Mouse (Mus musculus) brain, embryonic 14.5 days (tissue): ENCODE results near the gene Mob3c. TPM values are rescaled to one million over a fixed set of nuclear protein-coding genes. Genes with fewer than 3 reads are reported as not detected.

Experiments used
- DNase-seq: peaks from one replicate; pipeline ENCODE4 v3.0.0-alpha.2; 2011; ENCODE audit warnings: low read depth
- CTCF ChIP-seq: fragments of 200-500 bp; IDR thresholded peaks from 2 replicates; pipeline ENCODE4 v1.5.1; 2012; ENCODE audit warnings: inconsistent platforms, mild to moderate bottlenecking, moderate library complexity, borderline replicate concordance; ENCODE audit not compliant: insufficient read depth, insufficient read length; ENCODE audit errors: extremely low read depth
- POLR2A ChIP-seq: fragments of 200-500 bp; IDR thresholded peaks from 2 replicates; pipeline ENCODE4 v1.6.1; 2012; ENCODE audit warnings: mild to moderate bottlenecking, inconsistent platforms, borderline replicate concordance; ENCODE audit not compliant: poor library complexity, insufficient read depth, insufficient read length, severe bottlenecking; ENCODE audit errors: extremely low read depth
- polyA plus RNA-seq: library from polyadenylated mRNA; depleted of rRNA; stranded (reverse); fragments of >200 nt; gene quantifications from 2 replicates; pipeline ENCODE4 v1.2.3, GENCODE M21; 2012

Mob3c gene
- polyA plus RNA-seq, 1 experiment, result 7.7 TPM

DNA sequence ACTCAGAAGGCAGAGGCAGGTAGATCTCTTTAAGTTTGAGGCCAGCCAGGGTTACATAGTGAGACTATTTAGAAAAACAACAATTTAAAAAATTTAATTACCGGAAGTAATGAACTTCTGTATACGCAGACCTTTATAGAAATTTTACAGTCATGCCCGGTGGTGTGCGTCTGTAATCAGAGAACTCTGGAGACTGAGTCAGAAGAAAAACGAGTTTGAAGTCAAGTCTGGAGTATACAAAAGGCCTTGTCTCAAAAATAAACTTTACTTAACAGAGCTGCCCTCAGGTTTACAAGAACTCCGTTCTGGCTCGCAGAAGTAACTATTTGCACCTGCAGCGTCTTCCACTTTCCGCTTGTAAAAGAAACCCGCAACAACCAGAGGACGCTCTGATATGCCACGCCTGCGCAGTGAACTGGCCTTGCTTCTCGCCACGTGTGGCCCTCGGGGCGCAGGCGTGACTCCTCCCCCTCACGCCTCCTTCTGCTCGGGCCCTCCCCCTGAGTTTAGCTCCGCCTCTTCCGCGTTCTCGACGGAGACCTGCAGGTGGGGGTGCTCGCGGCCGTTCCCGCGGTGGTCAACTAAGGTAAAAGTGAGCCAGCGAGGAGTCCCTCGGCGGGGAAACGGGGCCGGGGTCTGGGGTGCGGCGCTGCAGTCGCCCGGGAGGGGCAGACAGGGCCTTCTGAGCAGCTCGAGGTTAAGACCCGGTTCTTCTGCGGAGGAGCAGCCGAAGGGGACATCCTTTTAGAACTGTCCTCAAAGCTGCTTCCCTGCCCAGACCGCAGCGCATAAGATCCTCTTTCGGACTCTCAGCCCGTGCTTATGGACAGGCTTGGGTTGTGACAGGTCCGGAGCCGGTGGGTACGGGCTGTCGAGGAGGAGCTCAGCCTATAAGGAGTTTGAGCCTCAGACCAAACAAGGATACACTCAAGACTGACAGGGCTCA is 11.1 kb downstream of the Mob3c start, which contains the start of gene Mknk1:
Gene Mknk1, plus strand, starts transcription at position 503 of the 946 bp plus-strand sequence.
- no peak for TF ChIP-seq CTCF
- TF ChIP-seq POLR2A, result no peak
- DNase-seq, result peak; percentile 97

DNA sequence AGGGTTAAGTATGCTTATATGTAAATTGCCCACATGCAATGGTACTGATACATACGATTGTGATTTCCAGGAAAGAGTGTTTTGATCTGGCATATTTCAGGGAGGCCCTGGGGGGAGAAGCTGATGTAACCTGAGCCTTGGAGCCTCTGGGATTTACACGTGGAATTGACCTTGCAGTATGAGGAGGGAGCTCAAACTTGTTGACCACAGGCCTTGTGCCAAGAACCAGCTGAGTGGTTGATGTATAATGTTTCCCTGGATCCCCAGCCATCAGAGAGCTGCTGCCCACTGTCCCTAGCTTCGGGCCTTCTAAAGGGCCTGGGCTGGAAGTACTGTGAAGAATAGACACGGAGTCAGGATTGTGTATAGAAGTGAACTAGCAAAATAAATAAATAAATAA is 12.1 kb downstream of the Mob3c start:
- no peak for DNase-seq
- TF ChIP-seq CTCF (no peak), POLR2A (no peak)

DNA sequence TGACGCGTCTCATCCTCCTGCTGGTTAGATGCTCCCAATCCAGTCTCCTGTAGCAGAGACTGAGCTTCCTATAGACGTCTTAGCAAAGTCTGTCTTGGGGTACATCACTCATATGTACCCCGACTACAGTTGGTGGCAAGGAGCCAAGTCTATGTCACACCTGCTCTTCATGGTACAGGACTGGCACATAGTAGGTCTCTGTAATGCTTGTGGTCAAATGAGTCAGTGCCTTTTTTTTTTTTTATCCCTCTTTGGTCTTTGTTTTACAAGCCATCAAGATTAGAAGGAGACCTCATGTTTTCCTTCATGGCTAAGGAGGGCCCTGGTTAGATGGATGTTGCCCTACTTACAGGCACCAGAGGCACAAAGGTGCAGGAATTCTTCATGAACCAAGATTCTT is 12.9 kb downstream of the Mob3c start:
- DNase-seq, result no peak
- TF ChIP-seq CTCF (no peak), POLR2A (no peak)

DNA sequence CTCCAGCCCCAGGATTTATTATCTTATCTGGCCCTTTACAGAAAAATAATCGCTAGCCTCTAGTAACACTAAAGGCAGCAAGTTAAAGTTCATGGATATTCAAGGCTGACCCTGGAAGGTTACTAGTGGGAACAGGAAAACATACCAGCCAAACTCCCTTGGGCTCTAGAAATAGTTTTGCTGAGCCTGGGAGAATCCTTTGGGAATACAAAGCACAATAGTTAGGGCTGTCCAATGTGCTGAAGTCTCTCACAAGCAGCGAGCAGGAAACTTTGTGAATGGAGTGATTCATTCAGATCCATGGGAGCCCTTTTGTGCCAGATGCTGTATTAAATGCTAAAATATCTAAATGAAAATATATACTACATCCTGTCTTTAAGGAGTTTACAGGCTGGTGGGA is 18.8 kb downstream of the Mob3c start:
- no peak for TF ChIP-seq CTCF
- no peak for TF ChIP-seq POLR2A
- DNase-seq, result no peak

DNA sequence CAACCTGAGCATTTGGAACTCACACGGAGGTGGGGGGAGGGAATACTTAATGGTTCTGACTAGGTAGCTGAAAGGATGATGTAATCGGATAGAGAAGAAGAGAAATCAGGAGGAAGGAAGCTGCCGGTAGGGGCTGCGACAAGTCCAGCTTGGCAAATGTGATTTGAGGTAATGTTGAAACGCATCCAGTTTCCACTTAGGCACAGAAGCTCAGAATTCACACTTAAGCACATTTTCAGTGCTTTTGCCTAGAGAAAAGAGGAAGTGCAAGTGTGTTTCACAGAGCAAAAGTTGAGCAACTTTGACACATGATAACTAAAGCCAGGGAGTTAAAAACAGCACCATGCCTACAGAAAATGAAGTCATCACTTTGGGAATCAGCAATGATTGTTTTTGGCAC is 19.5 kb downstream of the Mob3c start:
- DNase-seq, result peak; percentile 63

DNA sequence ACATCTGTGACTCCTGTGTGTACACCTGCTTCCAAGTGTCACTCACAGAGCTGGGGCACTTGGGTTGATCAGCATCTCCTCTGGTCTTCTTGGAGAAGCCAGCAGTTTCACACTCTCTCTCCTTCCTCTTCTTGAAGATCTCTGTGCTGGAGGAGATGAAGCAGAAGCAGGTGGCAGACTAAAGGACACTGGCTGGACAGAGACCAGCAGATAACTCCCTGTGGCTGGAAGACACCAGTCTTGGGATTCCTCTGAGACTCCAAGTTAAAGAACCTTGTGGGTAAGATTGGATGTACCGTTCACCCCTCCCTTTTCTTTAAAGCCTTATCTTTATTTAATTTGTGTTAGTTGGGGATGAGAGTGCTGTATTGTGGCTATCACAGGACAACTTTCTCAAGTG is 20.2 kb downstream of the Mob3c start:
- no peak for TF ChIP-seq CTCF
- no peak for TF ChIP-seq POLR2A
- no peak for DNase-seq

More for the DNA sequence above, 19.5 kb downstream of the Mob3c start:
- TF ChIP-seq CTCF (peak; percentile 6; the same call in 1 of the 2 replicates), POLR2A (no peak)

DNA sequence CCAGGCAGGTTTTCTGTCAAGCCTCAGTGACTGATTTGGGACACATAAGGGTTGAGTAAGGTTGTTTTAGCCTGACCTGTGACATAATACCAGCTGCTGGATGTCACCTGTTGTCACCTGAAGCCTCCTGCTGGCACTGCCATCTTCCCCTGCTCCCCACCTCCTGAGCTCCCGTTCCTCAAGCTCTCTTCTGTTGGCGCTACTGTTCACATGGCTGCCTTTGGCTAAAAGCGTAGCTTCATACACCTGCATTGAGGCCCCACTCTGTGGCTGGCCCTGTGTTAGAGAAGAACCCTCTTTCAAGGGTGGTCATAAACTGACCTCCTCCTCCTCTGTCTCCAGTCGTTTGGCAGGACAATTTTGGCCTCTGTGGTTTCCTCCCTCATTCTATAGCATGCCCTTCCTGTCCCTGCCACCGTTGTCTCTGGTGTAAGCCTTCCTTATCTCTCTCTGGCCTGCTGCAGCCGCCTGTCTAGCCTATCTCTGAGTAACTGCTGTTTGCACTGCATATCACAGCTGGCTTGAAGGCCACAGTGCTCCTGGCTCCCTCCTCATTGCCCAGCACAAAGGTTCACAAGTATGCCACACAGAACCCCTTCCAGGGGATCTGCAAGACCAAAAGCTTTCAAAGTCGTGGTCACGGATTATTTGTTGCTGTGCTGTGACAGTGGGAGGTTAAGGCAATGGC is 21.2 kb downstream of the Mob3c start:
- TF ChIP-seq POLR2A, result no peak
- TF ChIP-seq CTCF, result no peak
- DNase-seq, result no peak

DNA sequence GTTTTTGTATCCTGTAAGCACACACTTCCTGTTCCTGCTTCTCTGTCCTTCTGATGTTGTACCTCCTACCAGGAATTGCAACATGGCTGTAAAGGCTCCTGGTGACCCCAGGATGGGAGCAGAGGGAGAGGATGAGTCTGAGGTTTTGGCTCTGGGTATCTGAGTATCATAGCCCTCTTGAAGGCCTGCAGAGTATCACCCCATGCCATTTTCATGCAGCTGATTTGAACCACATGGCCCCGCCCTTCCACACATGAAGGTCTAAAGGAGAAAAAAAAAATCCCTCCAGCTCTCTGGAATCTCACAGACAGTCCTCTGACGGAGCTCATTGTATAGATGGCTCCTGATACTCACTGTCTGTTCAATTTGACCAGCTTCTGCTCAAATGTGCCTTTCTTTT is 22.2 kb downstream of the Mob3c start:
- no peak for TF ChIP-seq CTCF
- TF ChIP-seq POLR2A, result no peak
- no peak for DNase-seq

DNA sequence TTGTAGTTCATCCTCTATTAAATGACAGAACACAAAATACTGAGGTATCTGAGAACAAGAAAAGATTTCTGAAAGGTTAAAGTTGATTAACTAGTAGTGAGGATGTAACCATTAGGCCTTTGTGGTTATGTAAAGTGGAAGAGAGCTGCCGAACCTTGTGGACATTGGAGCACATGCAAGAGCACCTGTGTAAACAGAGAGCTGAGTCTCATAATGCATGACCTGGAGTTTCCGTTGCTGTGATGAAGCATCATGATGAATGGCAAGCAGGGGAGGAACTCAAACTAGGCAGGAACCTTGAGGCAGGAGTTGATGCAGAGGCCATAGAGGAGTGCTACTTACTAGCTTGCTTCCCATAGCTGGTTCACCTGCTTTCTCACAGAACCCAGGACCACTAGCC is 22.7 kb downstream of the Mob3c start:
- no peak for DNase-seq
- TF ChIP-seq CTCF (no peak), POLR2A (no peak)

DNA sequence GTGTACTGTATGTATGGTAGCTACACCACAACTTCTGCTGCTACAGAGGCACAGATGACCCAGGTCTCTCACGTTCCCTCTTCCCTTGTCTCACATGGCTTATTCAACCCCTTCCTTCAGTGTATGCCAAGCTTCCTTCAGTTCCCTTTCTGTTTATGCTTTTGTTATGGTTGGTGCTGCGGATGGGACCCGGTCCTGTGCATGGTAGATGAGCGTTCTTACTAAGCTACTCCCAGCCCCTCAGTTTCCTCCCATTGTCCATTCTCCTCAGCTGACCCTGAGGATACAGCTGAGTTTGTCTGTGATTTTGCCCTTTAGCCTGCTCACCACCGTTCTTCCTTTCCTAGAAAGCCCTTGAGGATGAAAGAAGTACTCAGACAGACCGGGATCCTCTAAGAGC is 23.7 kb downstream of the Mob3c start:
- DNase-seq, result no peak
- TF ChIP-seq POLR2A (no peak), CTCF (no peak)

DNA sequence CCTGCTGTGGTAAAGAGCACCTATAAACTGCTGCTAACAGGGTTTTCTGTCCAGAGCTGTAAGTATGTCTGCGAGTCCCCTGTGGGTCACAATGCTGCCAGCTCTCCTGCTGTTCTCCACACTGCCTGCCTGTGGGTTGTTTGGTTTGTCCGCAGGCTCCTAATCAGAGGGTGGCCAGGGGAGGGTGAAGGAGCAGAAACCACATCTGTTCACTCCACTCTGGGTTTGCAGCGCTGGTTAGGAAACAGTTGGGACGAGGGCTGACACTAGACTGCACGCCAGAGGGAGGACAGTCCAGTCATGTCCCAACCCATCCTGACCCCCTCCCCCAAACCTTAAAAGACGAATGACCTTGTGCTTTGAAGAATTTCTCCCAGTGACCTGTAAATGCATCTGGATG is 27.2 kb downstream of the Mob3c start:
- no peak for DNase-seq
- TF ChIP-seq POLR2A (no peak), CTCF (no peak)
